23 mouse cellular contexts compared by ENCODE assay signal in genomic region chr6:50466451-50466850, GRCm38 (mm10). TPM values are rescaled to one million over a fixed set of nuclear protein-coding genes. Genes with fewer than 3 reads are reported as not detected.
DNase-seq lines count a peak whose midpoint lies in the region; ATAC-seq and TF ChIP-seq lines count a peak whose summit lies in the region.
"Had no signal": no experiment of that assay in that cellular context is flagged by ENCODE, and none has a peak within 500 bp of the region (broad histone marks: within the 10 kb centered on the region; RNA-seq: fewer than 3 reads in every experiment).

No protein-coding gene starts in this region.

- TF ChIP-seq CTCF in lung, adult 2 months (IDR thresholded peaks at IDR 0.05; ENCODE audit: insufficient read depth, low read length): no peak

- DNase-seq in lung, adult 18-20 months: peak; percentile 52 to 68
- DNase-seq in lung, adult 2 months: no peak
- DNase-seq in lung, postnatal 10 days: peak; percentile 8
- peak; percentile 54 for DNase-seq in lung, postnatal 25 days (ENCODE audit: low spot score)
- no peak for DNase-seq in right cerebral cortex, postnatal 4 days
- DNase-seq in urinary bladder, postnatal 4 days (ENCODE audit: low spot score in 2 of 2): no peak
- DNase-seq: adrenal gland, adult 2 months; adrenal gland, postnatal 10 days; adrenal gland, postnatal 25 days; cerebellum, adult 11 months; cerebellum, adult 18-20 months; cerebellum, adult 8-10 months; cerebellum, adult 9-11 months; cerebellum, postnatal 14 days; cerebellum, postnatal 36 days; embryo, embryonic 11 days had no signal

- ATAC-seq in megakaryocyte, adult 5-6 weeks (ENCODE audit: poor library complexity, severe bottlenecking): no peak
- ATAC-seq: forebrain, embryonic 14.5 days had no signal

- no peaks in the 10 kb centered on the region for H3K4me1 ChIP-seq in lung, adult 2 months (ENCODE audit: control insufficient read depth, insufficient read depth, low read length)
- H3K4me1 ChIP-seq: embryonic facial prominence, embryonic 13.5 days; embryonic facial prominence, embryonic 15.5 days; forebrain, embryonic 10.5 days; forebrain, embryonic 12.5 days had no signal

- 55% methylated on average over 3 of the region's 3 CpGs for WGBS in lung, adult 2 months

- no peak overlapping the region for H3K4me3 ChIP-seq in lung, adult 2 months (replicated peaks; ENCODE audit: extremely low read depth, low read depth, low read length)
- H3K4me3 ChIP-seq: embryonic facial prominence, embryonic 13.5 days; embryonic facial prominence, embryonic 15.5 days; erythroblast, embryonic 14.5 days; forebrain, embryonic 10.5 days; forebrain, embryonic 12.5 days had no signal

- no peak for TF ChIP-seq POLR2A in lung, adult 2 months (IDR thresholded peaks at IDR 0.05; ENCODE audit: borderline replicate concordance, extremely low read depth, low read depth, low read length)

RNA-seq across cellular contexts. Expression of gene Osbpl3, which starts 10.4 kb away (rescaled TPM):
- 4.1 and 6.7 TPM in 2 replicates for polyA plus RNA-seq in lung, adult 2 months (2012; rRNA removed)
- total RNA-seq in megakaryocyte, adult 5-6 weeks (2015): 9.0 and 10.7 TPM in 2 replicates
- total RNA-seq in megakaryocyte, adult 5-6 weeks (2017): 15.5 and 17.9 TPM in 2 replicates
- polyA plus RNA-seq: erythroblast, embryonic 14.5 days had no signal

Comparison
In these comparisons a context has a peak if more than half of its experiments do, and no peak if none do; other contexts are left out.
1. DNase-seq: peak in lung, adult 18-20 months (2 of 2), lung, postnatal 10 days (single experiment) and lung, postnatal 25 days (single experiment); none in lung, adult 2 months (single experiment), right cerebral cortex, postnatal 4 days (single experiment) and urinary bladder, postnatal 4 days (0 of 2).